Mouse (Mus musculus) MN1 (cell line): Measurements from ENCODE around the gene Crip1.

ENCODE experiments used
- DNase-seq: peaks from one replicate; pipeline ENCODE4 v3.0.0-alpha.2; 2016; ENCODE audit warnings: low spot score

The Crip1 gene

DNA sequence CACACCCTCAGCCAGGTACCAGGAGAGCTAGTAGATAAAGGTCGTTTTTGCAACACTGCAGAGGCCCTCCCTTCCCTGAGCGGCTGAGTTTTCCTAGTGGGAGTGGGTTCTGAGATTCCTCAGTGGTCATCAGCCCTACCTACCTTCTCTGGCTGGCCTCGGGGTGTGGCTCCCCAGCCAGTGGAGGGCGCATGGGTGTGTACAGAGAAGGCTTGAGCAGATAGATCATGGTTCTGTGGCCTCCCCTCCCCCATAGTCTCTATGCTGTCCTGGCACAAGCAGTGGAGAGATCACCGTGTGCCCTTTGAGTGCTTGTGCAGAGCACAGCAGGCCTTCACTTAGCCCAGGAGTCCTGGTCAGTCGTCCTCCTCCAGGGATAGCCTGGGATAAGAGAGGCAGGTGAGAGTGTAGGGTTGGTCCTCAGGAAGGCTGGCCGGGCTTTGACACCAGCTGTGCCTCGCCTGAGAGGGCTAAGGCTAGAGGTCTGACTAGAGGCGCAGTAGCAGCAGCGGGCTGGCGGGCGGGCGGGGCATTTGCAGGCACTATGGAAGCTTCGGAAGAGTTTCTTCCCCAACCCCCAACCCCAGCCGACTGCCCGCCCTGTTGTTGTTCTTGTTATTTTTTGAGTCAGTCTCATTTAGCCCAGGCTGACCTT, 2.4 kb downstream of the Crip1 start:
- DNase-seq: peak; percentile 76

GRCm38 (mm10) chr12:113149341-113149740, 3.2 kb downstream of the Crip1 start:
- DNase-seq: no peak

DNA sequence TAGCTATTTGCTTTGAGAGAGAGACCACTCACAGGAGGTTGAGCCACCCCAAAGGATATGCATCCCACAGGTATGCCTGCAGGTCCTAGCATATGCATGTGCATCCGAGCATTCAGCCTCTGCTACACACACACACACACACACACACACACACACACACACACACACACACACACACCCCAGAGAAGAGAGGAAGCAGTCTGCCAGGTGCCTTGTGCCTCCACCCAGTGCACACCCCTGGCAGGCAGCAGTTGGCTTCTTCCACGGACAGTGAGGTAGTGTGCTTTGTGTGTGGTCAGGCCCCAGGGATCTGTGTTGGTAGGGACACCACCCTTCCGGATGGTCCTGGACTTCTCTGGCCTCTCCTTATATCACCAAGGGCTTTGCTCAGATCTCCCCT, 3.8 kb downstream of the Crip1 start:
- DNase-seq: no peak

GRCm38 (mm10) chr12:113150591-113150990, 4.5 kb downstream of the Crip1 start:
- no peak for DNase-seq

- DNase-seq: peak; percentile 17
Measured at GRCm38 (mm10) chr12:113151046-113151445, 4.9 kb downstream of the Crip1 start.

DNA sequence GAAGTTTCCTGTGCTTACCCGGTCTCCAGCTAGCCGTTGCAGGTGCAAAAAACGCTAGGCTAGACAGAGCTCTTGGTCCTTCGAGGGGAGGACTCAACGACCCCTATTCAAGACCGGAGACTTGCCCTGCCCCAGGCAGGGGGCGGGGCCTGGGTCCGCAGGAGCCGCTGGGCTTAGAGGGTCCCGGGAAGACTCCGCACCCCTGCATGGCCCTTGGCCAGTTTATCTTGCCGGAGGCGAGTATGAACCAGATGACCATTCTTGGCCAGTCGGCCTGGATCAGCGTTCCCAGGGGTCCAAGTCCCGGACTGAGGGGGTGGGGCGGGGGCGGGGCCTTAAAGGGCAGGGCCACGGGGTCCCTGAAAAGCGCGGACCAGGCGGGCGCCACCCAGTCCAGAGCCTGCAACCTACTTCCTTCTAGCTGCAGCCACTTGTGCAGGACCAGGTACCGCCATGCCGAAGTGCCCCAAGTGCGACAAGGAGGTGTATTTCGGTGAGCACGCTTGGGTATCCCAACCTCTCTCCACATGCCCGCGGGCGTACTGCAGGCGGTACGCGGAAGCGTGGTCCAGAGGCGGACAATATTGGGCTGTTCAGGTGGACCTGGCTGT, 5.7 kb downstream of the Crip1 start:
- peak; percentile 61 for DNase-seq

DNA sequence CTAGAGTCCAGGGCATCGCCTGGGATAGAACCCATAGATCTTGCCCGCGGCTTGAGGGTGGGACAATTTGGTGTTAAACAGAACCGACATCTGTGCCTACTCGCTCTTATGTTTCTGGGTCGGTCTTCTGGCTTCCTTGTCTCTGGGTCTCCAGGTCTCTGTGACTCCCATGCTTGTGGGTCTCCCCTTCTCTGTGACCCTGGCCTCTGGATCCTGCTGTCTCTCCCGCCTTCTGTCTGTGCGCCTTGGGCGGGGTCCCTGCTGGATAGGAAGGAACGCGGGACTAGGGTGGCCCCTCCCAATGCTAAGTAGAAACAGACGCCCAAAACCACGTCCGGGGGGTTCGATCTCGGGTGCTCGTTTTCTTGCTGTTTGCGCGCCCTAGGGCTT, 6.2 kb downstream of the Crip1 start:
- DNase-seq: peak; percentile 34

DNA sequence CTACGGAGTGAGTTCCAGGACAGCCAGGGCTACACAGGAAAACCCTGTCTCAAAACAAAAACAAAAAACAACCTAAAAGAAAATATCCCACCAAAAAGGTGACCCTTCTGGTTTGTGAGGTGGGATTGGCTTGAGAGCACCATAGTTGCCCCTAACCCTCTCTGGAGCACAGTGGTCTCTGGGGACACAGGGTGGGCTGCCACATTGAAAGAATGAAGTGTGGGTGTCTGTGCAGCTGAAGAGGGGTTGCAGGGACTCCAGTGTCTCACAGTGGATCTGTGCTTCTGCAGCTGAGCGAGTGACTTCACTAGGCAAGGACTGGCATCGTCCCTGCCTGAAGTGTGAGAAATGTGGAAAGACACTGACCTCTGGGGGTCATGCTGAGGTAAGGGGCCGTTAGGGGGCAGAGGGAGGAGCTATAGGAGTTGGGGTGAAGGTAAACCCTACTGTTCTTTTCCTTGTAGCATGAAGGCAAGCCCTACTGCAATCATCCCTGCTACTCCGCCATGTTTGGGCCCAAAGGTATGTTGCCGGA, 6.9 kb downstream of the Crip1 start:
- DNase-seq: no peak

- no peak for DNase-seq
Measured at GRCm38 (mm10) chr12:113153971-113154370, 7.9 kb downstream of the Crip1 start.

GRCm38 (mm10) chr12:113154747-113155075, 8.6 kb downstream of the Crip1 start:
- no peak for DNase-seq

DNA sequence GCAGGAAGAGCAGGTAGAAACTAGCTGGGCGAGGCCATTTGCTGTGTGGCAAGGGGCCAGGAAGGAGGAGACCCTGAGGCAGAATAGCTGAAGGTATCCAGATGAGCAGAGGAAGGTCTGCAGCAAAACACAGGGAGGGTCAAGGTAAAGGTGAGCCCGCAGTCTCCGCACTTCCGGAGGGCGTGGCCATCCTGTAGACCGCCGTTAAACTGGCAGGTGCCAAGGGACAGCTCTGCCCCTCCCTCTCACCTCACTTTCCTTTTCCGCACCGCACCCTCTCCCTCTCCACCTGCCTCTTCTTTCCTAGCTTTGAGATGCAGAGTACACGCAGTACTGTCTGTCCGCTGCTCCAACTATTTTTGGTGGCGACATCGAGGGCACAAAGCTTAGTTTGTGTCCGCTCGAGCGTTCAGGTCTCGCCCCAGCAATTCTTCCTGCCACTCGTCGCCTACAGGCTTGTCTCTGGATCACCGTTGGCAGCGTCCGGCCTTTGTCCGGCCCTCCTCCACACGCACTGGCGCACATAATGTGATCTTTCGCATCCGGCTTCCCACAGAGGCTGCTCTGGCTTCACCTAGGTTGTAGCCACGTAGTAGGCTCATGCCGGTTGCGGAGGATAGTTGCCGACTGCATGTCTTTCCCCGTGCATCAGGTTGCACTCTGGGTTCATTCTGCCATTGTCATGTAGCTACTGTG, 9.1 kb downstream of the Crip1 start:
- DNase-seq: peak; percentile 56

- peak; percentile 97 for DNase-seq
Measured at GRCm38 (mm10) chr12:113155887-113156539, 9.9 kb downstream of the Crip1 start, which contains the start of gene Tedc1. TSS of gene Tedc1 (plus strand) at chr12:113156421.

GRCm38 (mm10) chr12:113156540-113156929, 10.4 kb downstream of the Crip1 start:
- no peak for DNase-seq

DNA sequence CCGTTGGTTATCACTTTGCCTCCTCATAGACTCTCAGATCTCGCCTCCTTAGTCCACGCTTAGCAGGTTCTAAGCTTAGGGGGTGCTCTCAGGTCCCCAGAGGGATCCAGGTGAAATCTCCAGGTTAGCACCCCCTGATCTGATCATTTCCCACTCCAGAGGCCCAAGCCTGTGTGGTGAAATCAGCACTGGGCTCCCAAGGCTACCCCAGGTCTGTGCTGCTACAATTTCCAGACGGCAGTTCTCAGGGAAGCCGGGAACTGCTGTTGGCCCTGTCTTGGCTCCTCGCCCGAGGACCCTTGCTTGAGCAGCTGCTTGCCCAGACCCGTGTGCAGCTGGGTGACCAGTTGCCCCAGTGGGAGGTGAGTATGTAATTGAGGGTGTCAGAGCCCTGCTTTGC, 10.9 kb downstream of the Crip1 start:
- peak; percentile 44 for DNase-seq

DNA sequence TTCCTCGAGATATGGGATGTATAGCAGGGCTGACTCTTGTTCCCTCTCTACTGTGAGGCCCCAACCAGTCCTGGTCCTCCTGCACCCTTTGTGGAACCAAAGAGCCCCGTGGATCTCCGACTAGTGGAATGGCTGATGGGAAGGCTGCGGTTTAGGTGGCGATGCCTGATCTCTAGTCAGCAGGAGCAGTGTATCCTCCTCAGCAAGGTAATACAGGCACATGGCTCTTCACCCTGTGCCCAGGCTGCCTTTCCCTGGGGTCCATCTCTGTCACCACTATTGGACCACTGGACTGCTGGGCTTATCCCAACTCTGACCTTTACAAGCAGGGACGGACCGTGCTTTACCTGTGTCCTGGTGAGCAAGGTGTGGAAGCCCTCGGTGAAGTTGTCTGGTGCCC, 11.4 kb downstream of the Crip1 start:
- DNase-seq: no peak

DNA sequence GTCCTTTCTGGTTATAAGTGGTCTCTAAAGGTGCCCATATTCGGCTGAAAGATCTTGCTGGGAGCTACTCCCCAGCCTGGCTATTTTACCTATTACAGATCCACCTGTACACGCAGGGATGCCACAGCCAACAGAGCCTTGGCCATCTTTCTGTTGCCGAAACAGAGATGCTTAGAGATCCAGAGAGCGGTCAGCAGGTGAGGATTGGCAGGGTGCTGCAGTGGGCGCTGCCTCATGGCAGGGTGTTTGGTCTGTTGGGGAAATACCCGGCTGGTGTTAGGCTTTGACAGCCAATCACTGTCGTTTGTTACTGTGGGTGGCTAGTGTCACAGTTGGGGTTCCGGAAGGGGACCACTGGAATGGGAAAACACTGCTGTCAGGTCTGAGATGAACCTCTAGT, 11.9 kb downstream of the Crip1 start:
- DNase-seq: no peak

DNA sequence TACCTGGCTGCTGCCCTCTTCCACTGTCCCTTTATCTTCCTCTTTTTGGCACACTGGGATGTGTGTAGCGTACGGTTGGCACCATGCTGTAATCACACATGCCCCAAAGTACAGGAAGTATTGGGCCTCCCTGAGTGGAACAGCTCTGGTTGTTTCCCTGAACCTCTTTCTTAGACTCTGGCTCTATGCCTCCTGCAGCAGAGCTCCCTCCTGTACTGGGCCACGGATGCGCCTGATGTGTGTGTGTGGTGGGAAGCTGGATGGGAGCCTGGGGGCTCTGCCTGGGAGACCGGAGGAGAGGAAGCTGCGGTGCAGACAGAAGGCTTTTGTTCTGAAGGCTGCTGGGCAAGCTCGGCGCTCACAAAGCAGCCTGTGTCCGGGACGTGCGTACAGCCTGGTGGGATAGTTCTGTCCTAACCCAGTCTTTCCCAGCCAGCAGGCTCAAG, 17.5 kb downstream of the Crip1 start:
- no peak for DNase-seq

- no peak for DNase-seq
Measured at GRCm38 (mm10) chr12:113168031-113168536, 22.0 kb downstream of the Crip1 start.

DNA sequence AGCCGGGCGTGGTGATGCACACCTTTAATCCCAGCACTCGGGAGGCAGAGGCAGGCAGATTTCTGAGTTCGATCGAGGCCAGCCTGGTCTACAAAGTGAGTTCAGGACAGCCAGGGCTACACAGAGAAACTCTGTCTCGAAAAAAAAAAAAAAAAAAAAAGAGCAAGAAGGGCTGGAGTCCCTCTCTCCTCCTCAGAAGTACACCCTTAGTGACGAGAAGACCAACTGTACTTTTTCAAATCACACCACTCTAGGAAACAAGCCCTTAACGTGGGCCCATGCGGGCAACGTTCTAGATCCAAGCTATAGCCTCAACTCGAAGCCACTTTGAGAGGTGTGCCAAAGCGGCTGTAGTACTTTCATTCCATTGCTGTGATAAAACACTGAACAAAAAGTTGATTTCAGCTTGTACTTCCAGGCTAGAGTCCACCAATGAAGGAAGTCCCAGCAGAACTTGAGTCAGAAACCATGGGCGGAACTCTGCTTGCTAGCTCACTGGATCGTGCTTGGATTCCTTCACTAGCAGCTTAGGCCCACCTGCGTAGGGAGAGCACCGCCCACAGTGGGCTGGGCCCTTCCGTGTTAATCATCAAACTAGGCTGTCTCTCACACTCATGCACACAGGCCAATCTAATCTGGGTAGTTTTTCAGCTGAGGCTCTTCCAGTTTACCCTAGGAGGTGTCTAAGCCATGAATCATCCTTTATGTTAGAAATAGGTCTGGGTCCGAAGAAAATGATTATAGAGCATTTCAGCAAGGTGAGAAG, 31.0 kb downstream of the Crip1 start:
- no peak for DNase-seq

- no peak for DNase-seq
Measured at GRCm38 (mm10) chr12:113181020-113181419, 34.9 kb downstream of the Crip1 start.

DNA sequence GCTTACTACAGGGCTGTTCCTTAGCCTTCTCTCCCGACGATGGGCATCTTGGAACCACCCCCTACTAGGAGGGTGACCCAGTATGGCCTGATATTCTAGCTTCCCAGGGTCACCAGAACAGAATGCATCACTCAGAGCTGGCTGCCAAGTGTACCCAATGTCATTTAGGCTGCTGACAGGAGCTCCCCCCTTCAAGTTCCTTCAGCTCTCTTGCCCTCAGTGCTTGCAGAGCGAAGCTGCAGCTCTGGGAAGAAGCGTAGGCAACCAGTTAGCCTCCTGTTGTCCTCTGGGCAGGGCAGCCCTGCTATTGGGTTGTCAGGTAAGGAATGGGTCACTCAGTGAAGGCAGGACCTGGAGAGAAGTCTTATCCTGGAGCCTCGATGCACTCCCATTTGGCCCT, 38.8 kb downstream of the Crip1 start:
- DNase-seq: no peak
